Mouse (Mus musculus): ENCODE measurements at regions not wholly inside any gene's neighbourhood (a gene's known extent, or its start where the extent isn't known, plus 50 kb on each side); places are given as distances from the start of the nearest gene placed in this dataset.

- TF ChIP-seq POLR2A (IDR thresholded peaks at IDR 0.05; ENCODE audit: insufficient read depth, low read depth, low read length): no peak
- no peak for TF ChIP-seq CTCF (IDR thresholded peaks at IDR 0.05; ENCODE audit: insufficient read depth, low read depth, low read length)
Measured at GRCm38 (mm10) chr7:72737792-72738191, 431.4 kb upstream of the Mctp2 start.
